Mouse (Mus musculus): ENCODE measurements around the gene B830017H08Rik. TPM values are rescaled to one million over a fixed set of nuclear protein-coding genes. Genes with fewer than 3 reads are reported as not detected.

The B830017H08Rik gene
- polyA plus RNA-seq, 2 experiments = not detected

DNA sequence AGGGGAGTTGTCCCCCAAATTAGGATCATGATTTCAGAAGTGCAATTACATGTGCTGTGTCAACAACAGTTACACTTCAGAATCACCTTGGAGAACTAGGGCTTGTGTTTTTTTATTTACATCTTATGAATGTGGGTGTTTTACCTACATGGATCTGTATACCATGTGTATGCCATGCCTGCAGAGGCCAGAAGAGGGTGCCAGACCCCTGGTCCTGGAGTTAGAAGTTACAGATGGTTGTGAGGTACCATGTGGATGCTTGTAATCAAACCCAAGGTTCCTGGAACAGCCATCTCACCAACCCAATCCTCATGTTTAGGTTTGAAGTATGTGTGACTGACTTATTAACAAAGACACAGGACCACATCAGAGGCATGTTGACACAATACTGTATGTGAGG lies 25.7 kb downstream of the B830017H08Rik start:
- Histone ChIP-seq H3K4me2 (ENCODE audit: low read depth) (no peak overlapping the region), H3K4me1 (replicated peaks; ENCODE audit: control insufficient read depth in 2 of 2, insufficient read depth in 2 of 2, low read length in 1 of 2) (no peaks in the 10 kb centered on the region), H3K9ac (replicated peaks) (no peak overlapping the region), H3K9me3 (ENCODE audit: control insufficient read depth, low read length) (no peaks in the 10 kb centered on the region), H3K4me3 (ENCODE audit: insufficient read depth in 1 of 2, low read depth in 2 of 2, low read length in 2 of 2) (no peak overlapping the region), H3K27me3 (ENCODE audit: control insufficient read depth, insufficient read depth, low read length) (no peaks in the 10 kb centered on the region), H3K36me3 (replicated peaks; ENCODE audit: control insufficient read depth, insufficient read depth, low read depth) (peaks cover 30% of the 10 kb centered on the region), H3K27ac (no peak overlapping the region)
- TF ChIP-seq EP300 (IDR thresholded peaks at IDR 0.05; ENCODE audit: low read depth) (no peak), CTCF (IDR thresholded peaks at IDR 0.05; ENCODE audit: low read depth) (peak; percentile 65)
- no peak for ATAC-seq (ENCODE audit: insufficient read depth)
- peak in 2 of 3 experiments; percentile 13 to 15 for DNase-seq (ENCODE audit: low read depth in 3 of 3, low spot score in 3 of 3)

DNA sequence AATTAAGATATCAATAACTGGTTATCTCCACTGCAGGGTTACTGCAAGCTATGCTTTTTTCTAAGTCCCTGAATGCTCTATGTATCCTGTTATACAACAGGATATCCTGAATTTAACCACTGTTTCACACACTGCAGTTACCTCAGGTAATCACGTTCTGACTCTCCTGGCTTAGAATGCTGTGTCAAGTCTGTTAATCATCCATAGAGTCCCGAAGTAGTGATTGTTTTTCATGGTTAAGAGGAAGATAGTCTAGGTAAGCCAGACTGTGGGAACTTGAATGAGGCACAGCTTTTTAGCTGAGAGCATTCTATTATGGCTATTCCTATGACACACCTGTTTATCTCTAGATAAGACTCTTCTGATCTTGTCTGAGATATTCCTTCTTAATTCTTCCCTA lies 32.4 kb downstream of the B830017H08Rik start:
- no peaks in the 10 kb centered on the region for H3K36me3 ChIP-seq (replicated peaks; ENCODE audit: control insufficient read depth, insufficient read depth, low read depth)
- no peak overlapping the region for H3K4me2 ChIP-seq (ENCODE audit: low read depth)
- no peak overlapping the region for H3K4me3 ChIP-seq (ENCODE audit: insufficient read depth in 1 of 2, low read depth in 2 of 2, low read length in 2 of 2)
- no peak overlapping the region for H3K9ac ChIP-seq (replicated peaks)
- no peak for TF ChIP-seq CTCF (IDR thresholded peaks at IDR 0.05; ENCODE audit: low read depth)
- TF ChIP-seq EP300 (IDR thresholded peaks at IDR 0.05; ENCODE audit: low read depth) = no peak
- 56% methylated on average over 2 of the region's 2 CpGs for WGBS (ENCODE audit: insufficient replicate concordance)
- 0 out of 4 replicates have a peak, but pooled peaks cover 0 to 5% of the 10 kb centered on the region in 2 experiments for H3K4me1 ChIP-seq (replicated peaks; ENCODE audit: control insufficient read depth in 2 of 2, insufficient read depth in 2 of 2, low read length in 1 of 2)
- H3K27me3 ChIP-seq (ENCODE audit: control insufficient read depth, insufficient read depth, low read length) = no peaks in the 10 kb centered on the region
- DNase-seq (ENCODE audit: low read depth in 3 of 3, low spot score in 3 of 3) = no peak
- H3K27ac ChIP-seq = no peak overlapping the region
- ATAC-seq (ENCODE audit: insufficient read depth) = no peak
- no peaks in the 10 kb centered on the region for H3K9me3 ChIP-seq (ENCODE audit: control insufficient read depth, low read length)

DNA sequence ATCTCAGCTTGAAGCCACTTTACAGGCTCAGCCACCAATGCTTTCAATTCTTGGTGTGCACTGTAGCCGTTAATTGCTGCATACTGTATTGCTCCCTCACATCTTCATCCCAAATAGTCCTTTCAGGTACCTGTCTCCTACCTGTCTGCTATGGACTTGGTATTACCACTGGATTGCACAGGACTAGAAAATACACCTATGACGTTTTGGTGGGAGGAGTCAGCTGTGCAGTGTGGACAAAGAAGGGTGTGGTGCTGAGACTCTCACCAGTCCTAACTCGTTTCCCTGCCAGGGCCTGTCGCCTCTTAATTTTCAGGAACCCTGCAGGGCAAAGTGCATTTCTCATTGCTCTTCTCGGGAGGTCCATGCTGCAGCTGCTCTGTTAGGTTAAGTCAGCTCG lies 32.8 kb downstream of the B830017H08Rik start:
- no peak overlapping the region for H3K27ac ChIP-seq
- H3K9me3 ChIP-seq (ENCODE audit: control insufficient read depth, low read length) = no peaks in the 10 kb centered on the region
- TF ChIP-seq CTCF (IDR thresholded peaks at IDR 0.05; ENCODE audit: low read depth) = no peak
- no peak for TF ChIP-seq EP300 (IDR thresholded peaks at IDR 0.05; ENCODE audit: low read depth)
- H3K36me3 ChIP-seq (replicated peaks; ENCODE audit: control insufficient read depth, insufficient read depth, low read depth) = no peaks in the 10 kb centered on the region; the same call in 1 of the 2 replicates
- ATAC-seq (ENCODE audit: insufficient read depth) = no peak
- no peak for DNase-seq (ENCODE audit: low read depth in 3 of 3, low spot score in 3 of 3)
- H3K4me1 ChIP-seq (replicated peaks; ENCODE audit: control insufficient read depth in 2 of 2, insufficient read depth in 2 of 2, low read length in 1 of 2) = peaks cover under 1 to 5% of the 10 kb centered on the region in 2 experiments; a peak in 3 of 4 replicates
- WGBS (ENCODE audit: insufficient replicate concordance) = 53% methylated on average over 6 of the region's 6 CpGs
- H3K4me2 ChIP-seq (ENCODE audit: low read depth) = no peak overlapping the region
- H3K27me3 ChIP-seq (ENCODE audit: control insufficient read depth, insufficient read depth, low read length) = no peaks in the 10 kb centered on the region
- no peak overlapping the region for H3K4me3 ChIP-seq (ENCODE audit: insufficient read depth in 1 of 2, low read depth in 2 of 2, low read length in 2 of 2)
- H3K9ac ChIP-seq (replicated peaks) = no peak overlapping the region

DNA sequence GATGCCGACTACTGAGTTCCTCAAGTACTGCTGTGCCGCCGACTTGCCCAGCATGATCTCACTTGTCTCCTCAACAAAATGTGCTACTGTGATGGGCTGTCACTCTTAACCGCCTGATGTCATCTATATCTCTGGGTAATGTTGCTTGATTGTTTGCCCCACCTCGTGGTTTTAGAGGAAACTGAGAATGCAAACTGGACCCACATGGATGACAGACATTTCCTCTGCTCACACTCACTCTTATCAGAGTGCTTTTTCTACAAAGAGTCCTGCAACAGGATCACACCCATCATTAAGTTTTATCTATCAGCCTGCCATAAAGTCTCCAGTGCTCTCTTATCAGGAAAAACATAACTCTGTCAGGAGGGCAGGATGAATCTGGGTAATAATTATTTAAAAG lies 38.3 kb downstream of the B830017H08Rik start:
- H3K4me1 ChIP-seq (replicated peaks; ENCODE audit: control insufficient read depth in 2 of 2, insufficient read depth in 2 of 2, low read length in 1 of 2) = peaks cover 28 to 32% of the 10 kb centered on the region in 2 experiments
- WGBS (ENCODE audit: insufficient replicate concordance) = 14% methylated on average over 5 of the region's 5 CpGs
- peak; percentile 70; the same call in 1 of the 2 replicates for ATAC-seq (ENCODE audit: insufficient read depth)
- no peaks in the 10 kb centered on the region; the same call in 1 of the 2 replicates for H3K36me3 ChIP-seq (replicated peaks; ENCODE audit: control insufficient read depth, insufficient read depth, low read depth)
- no peaks in the 10 kb centered on the region for H3K27me3 ChIP-seq (ENCODE audit: control insufficient read depth, insufficient read depth, low read length)
- no peak overlapping the region for H3K4me2 ChIP-seq (ENCODE audit: low read depth)
- no peaks in the 10 kb centered on the region for H3K9me3 ChIP-seq (ENCODE audit: control insufficient read depth, low read length)
- no peak overlapping the region for H3K9ac ChIP-seq (replicated peaks)
- TF ChIP-seq EP300 (IDR thresholded peaks at IDR 0.05; ENCODE audit: low read depth) (0 out of 2 replicates have a peak, but pooled peaks have one; percentile 51), CTCF (IDR thresholded peaks at IDR 0.05; ENCODE audit: low read depth) (no peak)
- no peak overlapping the region for H3K4me3 ChIP-seq (ENCODE audit: insufficient read depth in 1 of 2, low read depth in 2 of 2, low read length in 2 of 2)
- peak in 2 of 3 experiments; percentile 41 to 56 for DNase-seq (ENCODE audit: low read depth in 3 of 3, low spot score in 3 of 3)
- no peak overlapping the region for H3K27ac ChIP-seq

DNA sequence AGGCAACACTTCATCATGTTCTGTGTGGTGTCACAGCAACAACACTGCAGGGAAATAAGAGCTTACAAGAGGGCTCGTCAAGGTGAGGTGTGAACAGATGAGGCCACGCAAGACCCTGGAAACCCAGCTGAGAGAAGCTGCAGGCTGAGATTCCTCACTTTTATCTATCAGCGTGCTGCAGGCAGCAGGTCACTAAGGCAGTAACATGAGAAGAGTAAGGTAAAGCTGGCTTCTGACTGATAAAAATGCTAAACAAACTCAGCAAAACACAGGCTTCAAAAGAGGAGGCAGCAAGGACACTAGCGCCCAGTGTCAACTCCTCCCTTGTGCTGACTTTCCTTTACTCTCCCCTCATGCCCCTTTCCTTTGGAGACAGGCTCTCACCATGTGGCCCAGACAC lies 40.1 kb downstream of the B830017H08Rik start:
- TF ChIP-seq CTCF (IDR thresholded peaks at IDR 0.05; ENCODE audit: low read depth) = no peak
- TF ChIP-seq EP300 (IDR thresholded peaks at IDR 0.05; ENCODE audit: low read depth) = peak; percentile 55; the same call in 1 of the 2 replicates
- H3K4me3 ChIP-seq (ENCODE audit: insufficient read depth in 1 of 2, low read depth in 2 of 2, low read length in 2 of 2) = no peak overlapping the region
- 12% methylated on average over 4 of the region's 4 CpGs for WGBS (ENCODE audit: insufficient replicate concordance)
- ATAC-seq (ENCODE audit: insufficient read depth) = peak; percentile 54
- no peaks in the 10 kb centered on the region; the same call in 1 of the 2 replicates for H3K36me3 ChIP-seq (replicated peaks; ENCODE audit: control insufficient read depth, insufficient read depth, low read depth)
- no peak overlapping the region for H3K9ac ChIP-seq (replicated peaks)
- H3K27ac ChIP-seq = no peak overlapping the region
- no peaks in the 10 kb centered on the region for H3K9me3 ChIP-seq (ENCODE audit: control insufficient read depth, low read length)
- no peaks in the 10 kb centered on the region for H3K27me3 ChIP-seq (ENCODE audit: control insufficient read depth, insufficient read depth, low read length)
- H3K4me2 ChIP-seq (ENCODE audit: low read depth) = no peak overlapping the region
- H3K4me1 ChIP-seq (replicated peaks; ENCODE audit: control insufficient read depth in 2 of 2, insufficient read depth in 2 of 2, low read length in 1 of 2) = peaks cover 28 to 31% of the 10 kb centered on the region in 2 experiments
- DNase-seq (ENCODE audit: low read depth in 3 of 3, low spot score in 3 of 3) = peak in 1 of 3 experiments; percentile 17

Measured in liver, embryonic 14.5 days (tissue).